Mouse (Mus musculus): ENCODE measurements around the gene Tvp23a. TPM values are rescaled to one million over a fixed set of nuclear protein-coding genes. Genes with fewer than 3 reads are reported as not detected.

The Tvp23a gene
- polyA plus RNA-seq, 1 experiment from 2014 or later: 15.7 TPM

- no peak overlapping the region for H3K4me3 ChIP-seq (ENCODE audit: low read length)
- no peaks in the 10 kb centered on the region for H3K36me3 ChIP-seq (ENCODE audit: control insufficient read depth, insufficient read depth, low read length)
- no peak for ATAC-seq (ENCODE audit: low FRiP score, low TSS enrichment)
- H3K9me3 ChIP-seq (ENCODE audit: control insufficient read depth, low read length): no peaks in the 10 kb centered on the region
- 88% methylated on average over 8 of the region's 8 CpGs for WGBS
- H3K27ac ChIP-seq (ENCODE audit: low read depth, low read length): no peak overlapping the region
- 0 out of 2 replicates have a peak, but pooled peaks cover 3% of the 10 kb centered on the region for H3K27me3 ChIP-seq (ENCODE audit: control insufficient read depth, insufficient read depth, low read length)
- H3K4me2 ChIP-seq (replicated peaks; ENCODE audit: low read depth, low read length): no peak overlapping the region
- H3K9ac ChIP-seq (ENCODE audit: low read depth, low read length): no peak overlapping the region
- H3K4me1 ChIP-seq (ENCODE audit: control insufficient read depth, insufficient read depth, low read length): peaks cover 9% of the 10 kb centered on the region; the same call in 1 of the 2 replicates
Measured at GRCm38 (mm10) chr16:10487895-10488493, 40.8 kb upstream of the Tvp23a start.

GRCm38 (mm10) chr16:10486993-10487392 lies 39.8 kb upstream of the Tvp23a start:
- H3K9me3 ChIP-seq (ENCODE audit: control insufficient read depth, low read length): no peaks in the 10 kb centered on the region
- ATAC-seq (ENCODE audit: low FRiP score, low TSS enrichment): no peak
- no peak overlapping the region for H3K4me2 ChIP-seq (replicated peaks; ENCODE audit: low read depth, low read length)
- H3K36me3 ChIP-seq (ENCODE audit: control insufficient read depth, insufficient read depth, low read length): no peaks in the 10 kb centered on the region
- 0 out of 2 replicates have a peak, but pooled peaks cover 3% of the 10 kb centered on the region for H3K27me3 ChIP-seq (ENCODE audit: control insufficient read depth, insufficient read depth, low read length)
- WGBS: 76% methylated on average over 3 of the region's 3 CpGs
- H3K4me1 ChIP-seq (ENCODE audit: control insufficient read depth, insufficient read depth, low read length): peaks cover 9% of the 10 kb centered on the region; the same call in 1 of the 2 replicates
- no peak overlapping the region for H3K9ac ChIP-seq (ENCODE audit: low read depth, low read length)
- H3K27ac ChIP-seq (ENCODE audit: low read depth, low read length): no peak overlapping the region
- no peak overlapping the region for H3K4me3 ChIP-seq (ENCODE audit: low read length)

DNA sequence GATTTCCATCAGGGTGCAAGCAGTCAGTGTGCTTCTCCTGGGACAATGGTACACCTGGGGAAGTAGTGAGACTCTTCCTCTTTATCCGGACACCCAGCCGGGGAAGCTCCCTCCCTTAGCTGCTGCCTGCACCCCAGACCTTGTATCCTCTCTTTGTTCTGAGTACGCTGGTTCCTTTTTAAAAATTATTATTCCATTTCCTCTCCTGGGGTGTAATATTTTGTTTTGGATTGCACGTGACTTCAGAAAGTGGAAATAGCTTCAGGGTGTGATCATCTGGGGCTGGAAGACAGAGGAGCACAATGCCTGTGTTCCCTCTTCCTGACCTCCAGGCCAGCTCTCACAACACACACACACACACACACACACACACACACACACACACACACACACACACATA lies 35.2 kb upstream of the Tvp23a start:
- no peak for ATAC-seq (ENCODE audit: low FRiP score, low TSS enrichment)
- Histone ChIP-seq H3K27ac (ENCODE audit: low read depth, low read length) (no peak overlapping the region), H3K27me3 (ENCODE audit: control insufficient read depth, insufficient read depth, low read length) (no peaks in the 10 kb centered on the region), H3K36me3 (ENCODE audit: control insufficient read depth, insufficient read depth, low read length) (no peaks in the 10 kb centered on the region), H3K9me3 (ENCODE audit: control insufficient read depth, low read length) (no peaks in the 10 kb centered on the region), H3K4me3 (ENCODE audit: low read length) (no peak overlapping the region), H3K9ac (ENCODE audit: low read depth, low read length) (no peak overlapping the region), H3K4me2 (replicated peaks; ENCODE audit: low read depth, low read length) (no peak overlapping the region), H3K4me1 (ENCODE audit: control insufficient read depth, insufficient read depth, low read length) (no peaks in the 10 kb centered on the region)
- WGBS: 66% methylated on average over 4 of the region's 4 CpGs

DNA sequence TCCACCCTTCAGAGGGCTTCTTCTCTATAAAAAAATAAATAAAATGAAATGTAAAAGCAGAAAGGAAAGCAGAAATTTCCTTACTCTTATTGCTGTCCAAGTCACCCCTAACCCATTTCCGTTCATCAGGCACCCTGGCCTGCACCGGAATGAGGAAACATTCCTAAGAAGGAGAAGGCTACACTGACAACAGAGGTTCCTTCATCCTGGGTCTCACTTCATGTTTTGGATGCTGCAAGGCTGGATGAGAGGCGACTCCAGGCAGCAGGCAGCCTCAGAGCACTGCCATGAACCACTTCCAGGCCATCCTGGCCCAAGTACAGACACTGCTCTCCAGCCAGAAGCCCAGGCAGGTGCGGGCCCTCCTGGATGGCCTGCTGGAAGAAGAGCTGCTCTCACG lies 32.7 kb upstream of the Tvp23a start, which contains the start of gene Ciita:
Gene Ciita (plus strand): TSS at position 203 of the 400 bp plus-strand sequence.
- no peaks in the 10 kb centered on the region for H3K4me1 ChIP-seq (ENCODE audit: control insufficient read depth, insufficient read depth, low read length)
- H3K36me3 ChIP-seq (ENCODE audit: control insufficient read depth, insufficient read depth, low read length): no peaks in the 10 kb centered on the region
- H3K27ac ChIP-seq (ENCODE audit: low read depth, low read length): no peak within 1 kb of the TSS
- 84% methylated on average over 5 of the region's 5 CpGs for WGBS
- no peaks in the 10 kb centered on the region for H3K27me3 ChIP-seq (ENCODE audit: control insufficient read depth, insufficient read depth, low read length)
- H3K9me3 ChIP-seq (ENCODE audit: control insufficient read depth, low read length): no peaks in the 10 kb centered on the region
- no peak within 1 kb of the TSS for H3K9ac ChIP-seq (ENCODE audit: low read depth, low read length)
- H3K4me3 ChIP-seq (ENCODE audit: low read length): no peak within 1 kb of the TSS
- no peak within 1 kb of the TSS for H3K4me2 ChIP-seq (replicated peaks; ENCODE audit: low read depth, low read length)
- no peak for ATAC-seq (ENCODE audit: low FRiP score, low TSS enrichment)

- Histone ChIP-seq H3K36me3 (ENCODE audit: control insufficient read depth, insufficient read depth, low read length) (no peaks in the 10 kb centered on the region), H3K27ac (ENCODE audit: low read depth, low read length) (no peak overlapping the region), H3K9ac (ENCODE audit: low read depth, low read length) (no peak overlapping the region), H3K4me2 (replicated peaks; ENCODE audit: low read depth, low read length) (no peak overlapping the region), H3K4me3 (ENCODE audit: low read length) (no peak overlapping the region), H3K4me1 (ENCODE audit: control insufficient read depth, insufficient read depth, low read length) (no peaks in the 10 kb centered on the region), H3K9me3 (ENCODE audit: control insufficient read depth, low read length) (no peaks in the 10 kb centered on the region), H3K27me3 (ENCODE audit: control insufficient read depth, insufficient read depth, low read length) (no peaks in the 10 kb centered on the region)
- ATAC-seq (ENCODE audit: low FRiP score, low TSS enrichment): no peak
- WGBS: 69% methylated on average over 2 of the region's 2 CpGs
Measured at GRCm38 (mm10) chr16:10475919-10476318, 28.8 kb upstream of the Tvp23a start.

DNA sequence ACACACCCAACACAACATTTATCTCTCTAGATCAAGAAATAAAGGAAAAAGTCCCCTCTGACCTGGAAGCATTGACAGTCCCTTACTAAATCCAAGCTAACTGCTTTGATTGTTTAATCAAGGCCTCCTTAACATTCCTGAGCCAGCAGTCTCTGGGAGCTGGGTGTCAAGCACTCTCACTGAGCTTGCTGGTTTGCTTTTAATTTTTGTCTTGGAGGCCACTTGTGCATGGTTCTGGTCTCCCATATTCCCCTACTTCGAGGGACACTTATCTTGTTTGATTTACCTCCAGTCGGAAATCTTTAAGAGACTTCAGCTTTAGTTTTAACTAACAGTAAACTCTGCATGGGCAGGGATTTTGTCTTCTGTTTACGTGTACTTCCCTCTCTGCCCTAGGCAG lies 27.8 kb upstream of the Tvp23a start:
- Histone ChIP-seq H3K4me3 (ENCODE audit: low read length) (no peak overlapping the region), H3K27ac (ENCODE audit: low read depth, low read length) (no peak overlapping the region), H3K27me3 (ENCODE audit: control insufficient read depth, insufficient read depth, low read length) (no peaks in the 10 kb centered on the region), H3K36me3 (ENCODE audit: control insufficient read depth, insufficient read depth, low read length) (no peaks in the 10 kb centered on the region), H3K4me1 (ENCODE audit: control insufficient read depth, insufficient read depth, low read length) (no peaks in the 10 kb centered on the region), H3K9me3 (ENCODE audit: control insufficient read depth, low read length) (no peaks in the 10 kb centered on the region), H3K4me2 (replicated peaks; ENCODE audit: low read depth, low read length) (no peak overlapping the region), H3K9ac (ENCODE audit: low read depth, low read length) (no peak overlapping the region)
- ATAC-seq (ENCODE audit: low FRiP score, low TSS enrichment): no peak
- 90% methylated on average over 3 of the region's 3 CpGs for WGBS

DNA sequence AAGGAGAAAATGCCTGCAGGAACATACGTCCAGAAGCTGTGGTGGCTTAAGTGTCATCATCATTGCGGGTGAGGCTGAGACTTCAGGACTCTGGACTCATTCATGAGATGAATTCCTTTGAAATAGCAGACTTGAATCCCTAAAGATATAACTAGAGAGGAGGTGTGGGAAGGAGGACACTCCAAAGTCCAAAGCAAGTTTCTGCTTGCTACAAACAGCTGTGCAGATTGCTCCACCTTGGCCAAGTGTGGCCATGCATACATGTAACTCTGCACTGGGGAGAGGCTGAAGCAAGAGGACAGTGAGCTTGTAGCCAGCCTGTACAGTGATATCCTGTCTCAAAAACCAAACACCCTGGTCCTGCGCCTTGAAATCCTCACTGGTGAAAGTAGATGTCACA lies 24.8 kb upstream of the Tvp23a start:
- Histone ChIP-seq H3K9ac (ENCODE audit: low read depth, low read length) (no peak overlapping the region), H3K27ac (ENCODE audit: low read depth, low read length) (no peak overlapping the region), H3K9me3 (ENCODE audit: control insufficient read depth, low read length) (no peaks in the 10 kb centered on the region), H3K4me1 (ENCODE audit: control insufficient read depth, insufficient read depth, low read length) (no peaks in the 10 kb centered on the region), H3K4me2 (replicated peaks; ENCODE audit: low read depth, low read length) (no peak overlapping the region), H3K4me3 (ENCODE audit: low read length) (no peak overlapping the region), H3K27me3 (ENCODE audit: control insufficient read depth, insufficient read depth, low read length) (no peaks in the 10 kb centered on the region), H3K36me3 (ENCODE audit: control insufficient read depth, insufficient read depth, low read length) (no peaks in the 10 kb centered on the region)
- WGBS: 90% methylated on average over 3 of the region's 3 CpGs
- ATAC-seq (ENCODE audit: low FRiP score, low TSS enrichment): no peak

DNA sequence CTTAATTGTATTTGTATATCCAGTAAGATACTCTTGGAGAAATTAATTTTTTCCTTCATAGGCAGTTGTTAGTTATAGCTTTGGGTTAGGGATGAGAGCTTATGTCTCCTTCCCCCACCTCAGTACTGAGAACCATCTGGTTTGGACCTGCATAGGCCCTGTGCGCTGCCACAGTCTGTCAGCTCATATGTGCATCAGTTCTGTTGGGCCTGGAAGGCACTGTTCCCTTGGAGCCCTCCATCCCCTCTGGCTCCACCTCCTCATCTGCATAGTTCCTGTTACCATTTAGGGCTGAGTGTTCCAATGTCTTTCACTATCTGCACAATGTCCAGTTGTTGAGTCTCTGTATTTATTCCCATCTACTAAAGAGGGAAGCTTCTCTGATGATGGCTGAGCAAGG lies 21.0 kb upstream of the Tvp23a start:
- Histone ChIP-seq H3K36me3 (ENCODE audit: control insufficient read depth, insufficient read depth, low read length) (no peaks in the 10 kb centered on the region), H3K4me3 (ENCODE audit: low read length) (no peak overlapping the region), H3K9ac (ENCODE audit: low read depth, low read length) (no peak overlapping the region), H3K4me1 (ENCODE audit: control insufficient read depth, insufficient read depth, low read length) (no peaks in the 10 kb centered on the region), H3K27ac (ENCODE audit: low read depth, low read length) (no peak overlapping the region), H3K27me3 (ENCODE audit: control insufficient read depth, insufficient read depth, low read length) (no peaks in the 10 kb centered on the region), H3K4me2 (replicated peaks; ENCODE audit: low read depth, low read length) (no peak overlapping the region), H3K9me3 (ENCODE audit: control insufficient read depth, low read length) (no peaks in the 10 kb centered on the region)
- WGBS: 73% methylated on average over 1 of the region's 1 CpGs
- ATAC-seq (ENCODE audit: low FRiP score, low TSS enrichment): no peak

DNA sequence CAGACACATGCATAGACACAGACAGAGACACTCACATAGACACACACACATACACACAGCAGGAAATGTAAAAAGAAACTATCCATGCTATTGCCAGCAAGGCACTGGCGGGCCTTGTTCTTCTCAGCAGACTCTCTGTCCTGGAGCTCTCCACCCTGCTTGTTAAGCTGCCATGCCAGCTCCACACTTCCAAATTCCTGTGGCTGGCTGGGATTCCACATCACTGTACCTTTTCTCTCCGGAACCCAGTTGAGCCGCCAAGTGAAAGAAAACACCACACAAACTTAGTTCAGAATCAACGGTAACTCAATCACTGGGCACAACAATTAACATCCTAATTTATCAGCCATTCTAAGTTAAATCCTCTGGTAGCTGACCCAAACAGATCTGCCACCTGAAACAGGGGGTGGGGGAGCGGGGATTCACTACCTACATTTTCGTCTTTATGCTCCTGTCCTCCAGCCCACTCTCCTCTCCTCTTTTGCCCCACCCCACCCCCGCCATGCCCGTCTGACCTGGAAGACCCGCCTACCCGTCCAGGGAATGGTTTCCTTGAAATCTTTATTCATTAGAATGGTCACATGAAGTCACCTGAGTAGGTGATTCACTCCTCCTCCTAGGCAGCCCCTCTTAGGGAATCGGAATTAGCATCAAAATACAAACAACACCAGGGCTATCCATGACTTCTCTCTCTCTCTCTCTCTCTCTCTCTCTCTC lies 20.4 kb upstream of the Tvp23a start:
- WGBS: 30% methylated on average over 11 of the region's 11 CpGs
- Histone ChIP-seq H3K9ac (ENCODE audit: low read depth, low read length) (no peak overlapping the region), H3K4me3 (ENCODE audit: low read length) (no peak overlapping the region)

More for the DNA sequence above, 20.4 kb upstream of the Tvp23a start:
- Histone ChIP-seq H3K9me3 (ENCODE audit: control insufficient read depth, low read length) (no peaks in the 10 kb centered on the region), H3K4me2 (replicated peaks; ENCODE audit: low read depth, low read length) (no peak overlapping the region), H3K27me3 (ENCODE audit: control insufficient read depth, insufficient read depth, low read length) (no peaks in the 10 kb centered on the region), H3K4me1 (ENCODE audit: control insufficient read depth, insufficient read depth, low read length) (no peaks in the 10 kb centered on the region), H3K27ac (ENCODE audit: low read depth, low read length) (no peak overlapping the region), H3K36me3 (ENCODE audit: control insufficient read depth, insufficient read depth, low read length) (no peaks in the 10 kb centered on the region)
- ATAC-seq (ENCODE audit: low FRiP score, low TSS enrichment): no peak
